Mouse (Mus musculus): ENCODE measurements around the gene Gm7694. TPM values are rescaled to one million over a fixed set of nuclear protein-coding genes. Genes with fewer than 3 reads are reported as not detected.

Gm7694 gene
- polyA plus RNA-seq, 1 experiment from 2014 or later, result 2.4 TPM

DNA sequence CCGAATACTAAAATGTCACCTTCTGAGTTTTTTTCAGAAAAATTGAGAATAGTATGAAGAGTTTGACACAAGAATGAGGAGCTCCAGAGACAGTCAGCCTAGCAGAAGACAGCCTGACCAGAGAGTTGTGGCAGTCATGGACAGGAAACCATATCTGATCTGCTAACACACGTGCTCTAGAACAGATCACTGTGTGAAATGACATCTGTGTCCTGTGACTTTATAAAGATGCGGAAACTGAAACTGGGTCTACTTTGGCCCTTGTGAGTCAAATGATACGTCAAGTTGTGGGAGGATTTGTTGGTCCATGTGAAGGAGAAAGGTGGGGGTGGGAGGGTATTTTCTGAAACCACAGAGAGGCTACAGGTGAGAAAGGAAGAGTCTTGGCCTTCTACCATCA lies 35.4 kb downstream of the Gm7694 start:
- H3K4me2 ChIP-seq (replicated peaks; ENCODE audit: low read depth, low read length), result no peak overlapping the region
- DNase-seq (ENCODE audit: low spot score) (no peak), ATAC-seq (ENCODE audit: low FRiP score) (no peak)
- H3K27me3 ChIP-seq (ENCODE audit: control insufficient read depth, insufficient read depth, low read length), result no peaks in the 10 kb centered on the region
- H3K36me3 ChIP-seq (ENCODE audit: control insufficient read depth, insufficient read depth, low read length), result no peaks in the 10 kb centered on the region
- 84% methylated on average over 4 of the region's 4 CpGs for WGBS
- H3K4me1 ChIP-seq (replicated peaks; ENCODE audit: control insufficient read depth, insufficient read depth, low read length), result no peaks in the 10 kb centered on the region
- H3K9ac ChIP-seq (ENCODE audit: low read depth, low read length), result no peak overlapping the region
- H3K9me3 ChIP-seq (ENCODE audit: control insufficient read depth, low read length), result no peaks in the 10 kb centered on the region
- no peak overlapping the region for H3K27ac ChIP-seq (ENCODE audit: low read depth, low read length)
- H3K4me3 ChIP-seq (ENCODE audit: low read depth, low read length), result no peak overlapping the region

DNA sequence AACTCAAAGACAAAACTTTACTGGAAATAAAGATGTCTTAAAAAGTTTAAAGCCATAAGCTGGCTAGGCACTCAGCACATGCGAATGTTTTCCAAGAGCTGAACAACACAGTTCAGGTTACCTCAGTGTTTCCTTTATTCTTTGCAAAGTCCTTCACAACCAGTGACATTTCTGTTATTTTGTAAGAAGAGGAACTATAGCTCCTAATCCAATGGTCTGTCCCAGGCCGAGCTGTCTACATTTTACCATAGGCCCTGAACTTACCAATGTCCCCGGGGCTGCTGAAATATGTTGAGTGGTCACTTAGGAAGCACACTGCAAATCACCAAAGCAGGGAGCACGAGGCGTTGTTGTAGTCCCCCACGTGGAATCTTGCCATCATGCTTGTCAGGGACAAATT lies 35.9 kb downstream of the Gm7694 start:
- Histone ChIP-seq H3K4me1 (replicated peaks; ENCODE audit: control insufficient read depth, insufficient read depth, low read length) (no peaks in the 10 kb centered on the region), H3K27ac (ENCODE audit: low read depth, low read length) (no peak overlapping the region), H3K9ac (ENCODE audit: low read depth, low read length) (no peak overlapping the region), H3K4me2 (replicated peaks; ENCODE audit: low read depth, low read length) (no peak overlapping the region), H3K4me3 (ENCODE audit: low read depth, low read length) (no peak overlapping the region), H3K9me3 (ENCODE audit: control insufficient read depth, low read length) (no peaks in the 10 kb centered on the region), H3K27me3 (ENCODE audit: control insufficient read depth, insufficient read depth, low read length) (no peaks in the 10 kb centered on the region), H3K36me3 (ENCODE audit: control insufficient read depth, insufficient read depth, low read length) (no peaks in the 10 kb centered on the region)
- WGBS, result 87% methylated on average over 6 of the region's 6 CpGs
- ATAC-seq (ENCODE audit: low FRiP score), result no peak
- DNase-seq (ENCODE audit: low spot score), result no peak

DNA sequence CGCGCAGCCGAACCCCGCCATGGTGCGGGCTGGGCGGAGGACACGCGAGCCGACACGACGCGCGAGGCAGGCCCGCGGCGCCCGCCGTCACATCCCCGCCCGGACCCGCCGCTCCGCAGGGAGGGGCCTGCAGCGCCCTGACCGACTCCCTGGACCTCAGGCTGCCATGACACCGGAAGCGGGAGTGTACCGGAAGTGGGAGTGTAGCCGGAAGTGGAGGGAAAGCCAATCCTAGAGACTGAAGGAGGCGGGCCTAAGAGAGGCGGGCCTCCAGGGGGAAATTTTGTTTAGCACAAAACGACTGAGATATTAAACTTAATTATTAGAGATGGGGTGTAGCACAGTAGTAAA lies 50.6 kb downstream of the Gm7694 start:
- DNase-seq (ENCODE audit: low spot score) (peak; percentile 89), ATAC-seq (ENCODE audit: low FRiP score) (peak; percentile 100)
- Histone ChIP-seq H3K9me3 (ENCODE audit: control insufficient read depth, low read length) (no peaks in the 10 kb centered on the region), H3K36me3 (ENCODE audit: control insufficient read depth, insufficient read depth, low read length) (no peaks in the 10 kb centered on the region), H3K4me1 (replicated peaks; ENCODE audit: control insufficient read depth, insufficient read depth, low read length) (no peaks in the 10 kb centered on the region), H3K4me3 (ENCODE audit: low read depth, low read length) (peak overlapping the region; percentile 82), H3K27me3 (ENCODE audit: control insufficient read depth, insufficient read depth, low read length) (no peaks in the 10 kb centered on the region), H3K27ac (ENCODE audit: low read depth, low read length) (no peak overlapping the region), H3K9ac (ENCODE audit: low read depth, low read length) (peak overlapping the region; percentile 87), H3K4me2 (replicated peaks; ENCODE audit: low read depth, low read length) (peak overlapping the region; percentile 65)
- 3% methylated on average over 28 of the region's 32 CpGs for WGBS

DNA sequence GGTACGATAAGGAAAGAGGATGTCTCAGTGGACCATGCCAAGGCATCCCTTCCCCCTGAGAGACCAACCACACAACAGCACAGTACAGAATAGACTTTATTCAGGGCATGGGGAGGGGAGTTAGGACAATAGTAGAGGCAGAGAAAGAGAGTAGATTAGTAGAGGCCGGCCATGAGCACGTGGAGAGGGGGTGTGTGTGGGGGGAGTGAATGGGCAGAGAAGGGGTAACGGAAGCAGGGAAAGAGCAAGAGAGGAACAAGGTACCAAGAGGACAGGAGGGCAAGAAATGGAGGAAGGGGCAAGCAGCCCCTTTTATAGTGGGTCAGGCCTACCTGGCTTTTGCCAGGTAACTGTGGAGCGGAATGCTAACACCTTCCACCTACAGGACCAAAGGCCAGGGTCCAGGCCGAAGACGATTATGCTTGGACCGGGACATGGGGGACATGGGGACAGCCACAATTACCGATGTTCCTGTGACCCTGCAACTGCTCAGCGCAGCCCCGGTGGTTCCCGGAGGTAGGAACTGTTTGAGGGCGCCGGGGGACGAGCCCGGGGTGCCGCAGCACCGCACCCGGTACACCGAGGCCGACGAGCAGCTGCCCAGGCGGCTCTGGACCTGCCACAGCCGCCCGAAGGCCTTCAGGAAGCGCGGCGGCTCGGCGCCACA lies 51.1 kb downstream of the Gm7694 start:
- peak; percentile 87 for ATAC-seq (ENCODE audit: low FRiP score)
- WGBS, result 30% methylated on average over 30 of the region's 30 CpGs
- H3K27ac ChIP-seq (ENCODE audit: low read depth, low read length), result no peak overlapping the region

More for the DNA sequence above, 51.1 kb downstream of the Gm7694 start:
- no peaks in the 10 kb centered on the region for H3K4me1 ChIP-seq (replicated peaks; ENCODE audit: control insufficient read depth, insufficient read depth, low read length)
- H3K4me2 ChIP-seq (replicated peaks; ENCODE audit: low read depth, low read length), result peak overlapping the region; percentile 65
- peak overlapping the region; percentile 82 for H3K4me3 ChIP-seq (ENCODE audit: low read depth, low read length)
- DNase-seq (ENCODE audit: low spot score), result no peak
- no peaks in the 10 kb centered on the region for H3K36me3 ChIP-seq (ENCODE audit: control insufficient read depth, insufficient read depth, low read length)
- H3K9me3 ChIP-seq (ENCODE audit: control insufficient read depth, low read length), result no peaks in the 10 kb centered on the region
- peak overlapping the region; percentile 87 for H3K9ac ChIP-seq (ENCODE audit: low read depth, low read length)
- H3K27me3 ChIP-seq (ENCODE audit: control insufficient read depth, insufficient read depth, low read length), result no peaks in the 10 kb centered on the region

Other genes with a start within 250 kb of the Gm7694 start
- 31.2 and 32.0 TPM in 2 replicates for gene Ddr2, start 195.6 kb downstream of the Gm7694 start, polyA plus RNA-seq (2014; fragmentation: Nextera tagmentation; extraction: Ambion mirVana)
- gene Uap1, start 131.4 kb downstream of the Gm7694 start, polyA plus RNA-seq (2014; fragmentation: Nextera tagmentation; extraction: Ambion mirVana), result 67.2 and 69.2 TPM in 2 replicates
- gene Uhmk1, start 90.9 kb downstream of the Gm7694 start, polyA plus RNA-seq (2014; fragmentation: Nextera tagmentation; extraction: Ambion mirVana), result 13.6 and 16.4 TPM in 2 replicates
- gene Sh2d1b2, start 73.6 kb downstream of the Gm7694 start, polyA plus RNA-seq (2014; fragmentation: Nextera tagmentation; extraction: Ambion mirVana), result not detected in 2 replicates
- gene Sh2d1b1, start 29.0 kb downstream of the Gm7694 start, polyA plus RNA-seq (2014; fragmentation: Nextera tagmentation; extraction: Ambion mirVana), result 0.08 TPM in 1 of 2 replicates, not detected in the other
- gene Spata46, start 2.5 kb upstream of the Gm7694 start, polyA plus RNA-seq (2014; fragmentation: Nextera tagmentation; extraction: Ambion mirVana), result 1.4 and 1.9 TPM in 2 replicates